Mouse (Mus musculus) T-helper 2 cell (primary cell): ENCODE measurements around the gene Nkx2-5.

Experiments
- in situ Hi-C: fragments of 300-600 bp; cut with MboI, MseI; formaldehyde crosslinking; loops from one replicate; pipeline ENCODE4 v1.15.1; 2025; ENCODE audit warnings: high pct_unique_total_duplicates

Nkx2-5 gene

DNA sequence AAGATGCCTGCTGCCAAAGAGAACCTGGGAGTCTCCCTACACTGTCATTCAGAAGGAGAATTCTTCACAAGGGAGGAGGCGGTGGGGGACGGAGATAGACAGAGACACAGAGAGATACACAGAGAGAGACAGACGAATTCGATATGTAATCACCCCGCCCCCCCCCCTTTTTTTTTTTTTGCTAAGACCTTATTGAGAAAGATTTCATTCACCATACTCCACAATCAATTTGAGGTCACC lies at the start of gene Nkx2-5:
Gene Nkx2-5 (minus strand): TSS at position 101 of the 240 bp plus-strand sequence.
- in situ Hi-C loops, result no loop called here

- in situ Hi-C loops, result loop anchor here (25.0 kb wide), 2 partner anchors 207 to 1732 kb away; partner anchors contain the start of gene Ccdc154
These were observed 49.5 kb upstream of the Nkx2-5 start for GRCm38 (mm10) chr17:26894342-26894741.

GRCm38 (mm10) chr17:26893492-26893891 lies 48.7 kb upstream of the Nkx2-5 start:
- in situ Hi-C loops, result loop anchor here (25.0 kb wide), 2 partner anchors 206 to 1731 kb away; partner anchors contain the start of gene Ccdc154

GRCm38 (mm10) chr17:26892635-26893375 lies 48.0 kb upstream of the Nkx2-5 start:
- in situ Hi-C loops, result loop anchor here (25.0 kb wide), 2 partner anchors 206 to 1731 kb away; partner anchors contain the start of gene Ccdc154

DNA sequence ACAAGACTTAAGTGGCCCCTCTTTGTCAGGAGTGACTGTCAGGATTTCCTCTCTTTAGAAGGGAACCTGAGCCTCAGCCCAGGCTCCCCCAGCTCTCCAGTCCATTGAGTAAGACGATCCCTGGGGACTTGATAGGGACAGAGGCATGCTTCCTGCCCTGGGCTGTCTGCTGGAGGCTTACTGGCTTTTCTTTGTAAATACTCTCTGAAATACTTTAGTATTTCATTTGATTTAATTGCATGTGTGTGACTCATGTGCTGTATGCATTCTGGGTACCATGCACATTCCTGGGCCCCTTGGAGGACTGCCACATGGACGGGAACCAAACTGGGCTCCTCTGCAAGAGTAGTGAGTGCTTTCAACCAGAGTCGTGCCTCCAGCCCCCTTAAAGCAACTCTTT lies 43.1 kb upstream of the Nkx2-5 start:
- in situ Hi-C loops, result loop anchor here (25.0 kb wide), 2 partner anchors 201 to 1726 kb away; partner anchors contain the start of gene Ccdc154

DNA sequence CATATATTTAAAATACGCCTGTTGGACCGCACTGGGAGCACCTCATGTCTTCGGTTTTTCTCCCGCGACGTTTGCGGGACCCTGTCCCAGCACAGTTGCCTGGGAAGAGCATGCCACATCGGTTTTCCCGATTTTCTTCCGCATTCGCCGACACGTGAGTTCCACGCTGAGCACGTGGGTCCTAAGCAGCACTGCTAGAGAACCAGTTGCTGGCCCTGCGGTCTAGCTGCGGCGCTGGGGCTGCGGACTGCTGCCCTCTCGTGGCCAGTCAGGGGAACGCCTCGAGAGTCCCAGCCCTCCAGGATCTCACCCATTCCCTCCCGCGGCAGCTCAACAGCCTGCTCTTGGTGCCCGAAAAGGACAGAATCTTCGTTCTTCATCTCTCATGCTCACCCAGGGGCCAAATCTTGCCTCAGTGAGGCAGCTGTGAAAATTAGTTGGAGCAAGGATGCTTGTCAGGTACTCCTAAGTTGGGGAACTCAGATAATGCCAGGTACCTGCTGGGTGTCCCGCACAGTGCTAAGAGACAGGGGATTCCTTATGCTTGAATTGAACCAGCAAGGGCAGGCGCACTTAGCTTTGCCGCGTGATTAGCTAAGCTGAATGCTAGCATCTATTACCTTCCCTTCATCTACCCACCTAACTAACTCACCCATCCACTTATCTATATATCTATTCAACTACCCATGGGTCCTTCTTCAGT lies 41.4 kb upstream of the Nkx2-5 start:
- in situ Hi-C loops, result loop anchor here (25.0 kb wide), 2 partner anchors 199 to 1724 kb away; partner anchors contain the start of gene Ccdc154

GRCm38 (mm10) chr17:26884995-26885926 lies 40.5 kb upstream of the Nkx2-5 start:
- in situ Hi-C loops, result loop anchor here (25.0 kb wide), 2 partner anchors 198 to 1723 kb away; partner anchors contain the start of gene Ccdc154

DNA sequence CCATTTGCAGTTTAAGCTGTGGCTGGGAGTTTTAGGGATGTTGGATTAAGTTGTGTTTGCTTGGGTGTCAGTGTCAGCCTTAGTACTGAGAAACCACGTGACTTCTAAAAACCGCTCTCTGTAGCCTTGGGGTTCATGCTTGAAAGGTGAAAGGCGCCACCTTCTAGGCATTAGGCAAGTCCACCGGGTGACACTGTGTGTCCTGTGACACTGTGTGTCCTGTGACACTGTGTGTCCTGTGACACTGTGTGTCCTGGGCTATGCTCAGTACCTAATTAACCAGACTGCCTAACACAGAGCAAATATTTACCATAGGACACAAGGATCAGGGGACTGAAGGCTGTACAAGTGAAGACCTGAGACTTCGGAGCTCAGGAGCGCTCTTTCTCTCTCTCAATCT lies 38.8 kb upstream of the Nkx2-5 start:
- in situ Hi-C loops, result loop anchor here (25.0 kb wide), 2 partner anchors 196 to 1721 kb away; partner anchors contain the start of gene Ccdc154

- in situ Hi-C loops, result loop anchor here (25.0 kb wide), 2 partner anchors 195 to 1720 kb away; partner anchors contain the start of gene Ccdc154
These were observed 37.9 kb upstream of the Nkx2-5 start for GRCm38 (mm10) chr17:26882706-26883105.

GRCm38 (mm10) chr17:26879235-26879634 lies 34.4 kb upstream of the Nkx2-5 start:
- in situ Hi-C loops, result loop anchor here (5.0 to 25.0 kb wide), 3 partner anchors 87 to 1717 kb away; partner anchors contain the start of gene Ccdc154

DNA sequence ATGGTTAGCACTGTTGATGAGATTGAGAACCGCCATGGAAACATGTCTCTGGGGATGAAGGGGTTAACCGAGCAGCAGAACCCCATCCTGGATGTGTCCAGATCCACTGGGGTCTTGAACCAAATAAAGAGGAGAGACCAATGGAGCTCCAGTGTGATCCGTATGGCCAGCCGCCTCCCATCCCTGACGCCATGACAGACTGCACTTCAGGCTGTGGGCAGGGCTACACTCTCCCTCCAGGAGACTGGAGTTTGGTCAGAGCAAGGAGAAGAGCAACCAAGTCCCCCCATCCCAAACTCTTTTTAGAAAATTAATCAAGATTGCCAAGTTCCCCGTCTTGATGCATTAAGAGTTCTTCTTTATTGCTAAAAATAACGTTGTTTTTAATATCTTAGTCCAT lies 33.1 kb upstream of the Nkx2-5 start:
- in situ Hi-C loops, result loop anchor here (5.0 to 25.0 kb wide), 3 partner anchors 86 to 1716 kb away; partner anchors contain the start of gene Ccdc154

DNA sequence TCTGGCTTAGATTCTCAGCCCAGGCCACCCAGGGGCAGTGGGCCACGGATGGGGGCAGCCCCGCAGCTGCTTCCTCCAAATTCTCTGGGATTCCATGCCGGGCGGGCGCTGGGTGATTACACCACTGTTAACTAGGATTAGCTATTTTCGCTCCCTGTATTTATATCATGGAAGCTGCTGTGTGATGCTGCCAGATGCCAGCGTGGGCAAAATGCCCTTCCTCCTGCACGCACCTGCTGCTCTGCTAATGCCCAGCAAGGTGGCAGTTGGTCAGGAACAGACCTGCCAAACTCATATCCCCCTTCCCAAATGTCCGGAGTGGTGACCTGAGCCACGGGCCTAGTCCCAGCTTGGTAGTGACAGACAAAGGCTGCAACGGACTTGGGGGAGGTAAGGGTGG lies 29.7 kb upstream of the Nkx2-5 start:
- in situ Hi-C loops, result no loop called here

GRCm38 (mm10) chr17:26873502-26873901 lies 28.7 kb upstream of the Nkx2-5 start:
- in situ Hi-C loops, result no loop called here

DNA sequence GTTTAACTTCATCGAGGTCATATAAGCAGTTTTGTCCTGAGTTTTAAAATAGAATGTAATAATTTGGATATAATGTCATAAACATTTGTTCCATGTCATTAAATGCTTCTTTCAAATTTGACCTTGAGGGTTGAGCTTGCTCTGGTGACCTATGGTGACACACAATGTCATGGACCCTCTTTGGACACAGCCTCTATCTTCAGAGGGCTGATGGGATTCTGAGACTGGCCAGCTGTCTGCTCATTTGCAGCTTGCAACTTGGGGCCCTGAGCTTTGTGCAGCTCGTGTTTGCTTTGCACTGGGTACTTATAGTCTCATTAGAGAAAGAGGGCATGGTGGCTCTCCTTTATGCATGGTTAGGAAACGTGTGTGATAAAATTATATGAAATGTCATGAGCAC lies 28.1 kb upstream of the Nkx2-5 start:
- in situ Hi-C loops, result no loop called here

DNA sequence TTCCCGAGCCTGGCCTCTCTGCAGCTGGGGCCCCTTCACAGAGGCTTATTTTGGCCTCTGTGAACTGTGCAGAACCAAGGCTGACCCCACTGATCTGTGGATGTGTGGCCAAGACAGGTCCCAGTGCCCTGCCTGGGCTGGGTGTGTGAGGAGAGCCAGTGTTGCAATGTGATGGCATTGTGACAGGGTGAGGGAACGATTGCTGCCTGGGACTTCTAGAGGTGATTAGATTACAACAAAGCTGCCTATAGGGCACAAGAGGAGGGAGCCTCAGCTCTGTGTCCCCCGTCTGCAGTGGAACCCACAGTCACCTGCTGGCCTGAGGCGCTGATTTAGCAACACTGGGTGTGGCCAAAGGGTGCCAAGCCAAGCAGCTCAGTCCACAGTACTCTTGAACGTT lies 23.9 kb upstream of the Nkx2-5 start:
- in situ Hi-C loops, result no loop called here

GRCm38 (mm10) chr17:26865156-26865555 lies 20.3 kb upstream of the Nkx2-5 start:
- in situ Hi-C loops, result no loop called here

DNA sequence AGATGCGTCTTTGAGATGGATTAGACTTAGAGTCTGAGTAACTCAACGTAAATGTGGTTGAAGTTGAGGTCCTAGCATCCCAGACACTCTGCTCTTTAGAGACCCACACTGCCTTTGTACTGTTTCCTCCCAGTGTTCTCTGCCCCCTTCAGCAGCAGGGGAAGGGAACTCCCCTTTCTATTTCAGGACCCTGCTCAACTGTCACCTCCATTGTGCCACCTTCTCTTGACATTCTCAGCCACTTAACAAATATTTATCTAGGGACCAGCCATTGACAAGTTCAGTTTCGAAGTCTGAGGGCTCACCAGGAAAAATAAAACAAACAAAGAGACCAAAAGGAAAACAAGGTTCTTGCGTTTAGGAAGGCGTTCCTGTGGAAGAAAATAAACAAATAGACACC lies 19.5 kb upstream of the Nkx2-5 start:
- in situ Hi-C loops, result no loop called here

DNA sequence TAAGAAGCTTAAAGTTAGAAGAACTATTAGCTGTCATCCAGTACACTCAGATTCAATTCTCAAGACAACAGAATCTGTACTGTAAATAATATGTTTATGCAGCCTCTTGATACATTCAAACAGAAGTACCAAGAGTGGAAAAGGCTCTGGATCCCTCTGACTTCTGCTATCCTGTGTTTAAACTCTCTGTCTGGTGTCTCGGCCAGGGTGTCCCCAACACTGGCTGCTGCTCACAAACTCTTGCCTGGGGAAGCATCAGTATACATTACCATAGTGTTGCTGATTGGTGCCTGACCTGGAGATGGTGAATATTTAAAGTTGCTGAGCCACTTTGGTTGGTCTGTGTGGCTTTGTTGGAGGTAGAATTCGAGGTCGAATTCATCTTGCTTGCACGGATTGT lies 17.0 kb upstream of the Nkx2-5 start:
- in situ Hi-C loops, result no loop called here

- in situ Hi-C loops, result no loop called here
These were observed 16.6 kb upstream of the Nkx2-5 start for GRCm38 (mm10) chr17:26861383-26861782.

DNA sequence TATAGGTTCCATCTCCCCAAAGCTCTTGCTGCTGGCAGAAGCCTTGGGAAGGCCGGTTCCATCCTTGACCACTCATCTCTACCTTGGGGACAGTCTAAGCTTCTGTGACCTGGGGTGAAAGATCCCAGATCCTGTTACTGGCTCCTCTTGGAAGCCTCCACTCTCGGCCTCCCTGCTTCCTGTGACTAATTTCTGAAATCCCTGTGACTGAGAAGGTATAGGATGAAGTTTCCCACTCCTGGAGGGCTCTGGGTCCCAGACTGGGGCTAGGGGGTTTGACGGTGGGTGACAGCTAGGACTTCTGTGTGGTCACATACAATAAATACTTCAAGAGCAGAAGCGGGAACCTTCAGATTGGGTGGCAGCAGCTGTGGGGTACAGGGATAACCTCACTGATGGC lies 16.1 kb upstream of the Nkx2-5 start:
- in situ Hi-C loops, result no loop called here

DNA sequence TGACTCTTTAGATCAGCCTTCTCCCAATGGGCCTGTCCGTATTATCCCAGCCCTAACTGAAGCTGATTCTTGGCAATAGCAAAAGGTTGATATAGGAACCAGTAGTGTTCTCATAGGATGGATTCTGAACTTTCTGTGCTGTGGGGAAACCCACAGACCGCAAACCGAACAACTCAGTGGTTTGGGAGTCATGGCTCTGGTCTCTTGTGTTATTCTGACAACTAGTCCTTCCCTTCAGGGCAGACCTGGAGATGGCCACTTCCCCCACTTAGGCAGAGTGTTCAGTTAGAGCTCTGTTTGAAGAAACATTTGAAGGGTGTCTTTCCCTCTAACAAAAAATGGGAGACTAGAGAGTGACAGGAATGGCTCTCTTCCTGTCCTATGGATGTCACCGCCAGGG lies 7.5 kb upstream of the Nkx2-5 start:
- in situ Hi-C loops, result no loop called here

DNA sequence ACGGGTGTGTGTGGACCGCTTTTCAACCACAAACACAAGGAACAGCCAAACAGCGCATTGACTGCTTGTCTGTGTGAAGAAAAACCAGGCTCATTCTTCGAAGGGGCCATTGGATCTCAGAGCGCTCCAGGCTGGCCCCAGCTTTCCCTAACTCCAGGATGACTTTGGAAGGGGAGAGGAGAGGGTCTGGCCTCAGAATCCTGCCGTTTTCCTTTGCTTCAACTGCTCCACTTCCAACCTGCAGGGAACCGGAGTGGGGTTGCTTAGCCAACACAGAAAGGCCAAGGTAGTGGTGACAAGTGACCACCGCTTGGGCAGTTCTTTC lies 6.3 kb upstream of the Nkx2-5 start:
- in situ Hi-C loops, result no loop called here
